Mouse (Mus musculus): ENCODE data around the gene Wipf2.

Gene Wipf2

DNA sequence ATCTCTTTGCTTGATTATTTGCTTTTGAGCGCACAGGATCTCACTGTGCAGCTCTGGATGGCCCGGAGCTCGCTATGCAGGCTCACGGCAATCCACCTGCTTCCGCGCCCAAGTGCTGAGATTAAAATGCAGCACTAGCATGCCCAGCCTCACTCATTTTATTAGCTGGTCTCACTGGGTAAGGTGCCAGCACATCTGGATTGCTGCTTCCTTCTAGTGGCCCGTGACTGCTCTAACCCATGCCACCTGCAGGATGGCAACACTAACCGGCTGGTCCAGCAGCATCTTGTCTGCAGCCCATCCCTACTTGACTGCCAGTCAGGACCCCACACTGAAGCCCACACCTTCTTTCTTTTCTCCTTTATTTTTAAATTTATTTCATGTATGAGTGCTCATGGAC, 9.3 kb upstream of the Wipf2 start:
- in situ Hi-C loops (cut with MboI): no loop called here

DNA sequence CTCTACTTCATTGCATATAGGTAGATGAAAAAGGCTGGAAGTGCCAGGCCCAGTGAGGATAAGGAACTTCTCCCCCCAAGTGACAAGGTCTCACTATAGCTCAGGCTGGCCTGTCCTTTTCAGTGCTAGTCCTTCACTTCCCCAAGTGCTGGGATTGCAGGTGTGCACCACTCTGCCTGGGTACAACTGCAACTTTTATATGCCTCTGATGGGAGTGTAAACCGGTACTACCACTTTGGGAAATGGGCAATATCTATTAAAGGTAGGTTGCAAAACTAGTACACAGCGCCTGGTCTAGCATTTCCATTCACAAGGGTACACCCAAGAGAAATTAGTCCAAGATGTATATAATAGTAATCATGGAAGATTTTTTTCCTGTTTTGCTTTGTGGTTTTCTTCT, 8.8 kb upstream of the Wipf2 start:
- in situ Hi-C loops (cut with MboI): no loop called here

DNA sequence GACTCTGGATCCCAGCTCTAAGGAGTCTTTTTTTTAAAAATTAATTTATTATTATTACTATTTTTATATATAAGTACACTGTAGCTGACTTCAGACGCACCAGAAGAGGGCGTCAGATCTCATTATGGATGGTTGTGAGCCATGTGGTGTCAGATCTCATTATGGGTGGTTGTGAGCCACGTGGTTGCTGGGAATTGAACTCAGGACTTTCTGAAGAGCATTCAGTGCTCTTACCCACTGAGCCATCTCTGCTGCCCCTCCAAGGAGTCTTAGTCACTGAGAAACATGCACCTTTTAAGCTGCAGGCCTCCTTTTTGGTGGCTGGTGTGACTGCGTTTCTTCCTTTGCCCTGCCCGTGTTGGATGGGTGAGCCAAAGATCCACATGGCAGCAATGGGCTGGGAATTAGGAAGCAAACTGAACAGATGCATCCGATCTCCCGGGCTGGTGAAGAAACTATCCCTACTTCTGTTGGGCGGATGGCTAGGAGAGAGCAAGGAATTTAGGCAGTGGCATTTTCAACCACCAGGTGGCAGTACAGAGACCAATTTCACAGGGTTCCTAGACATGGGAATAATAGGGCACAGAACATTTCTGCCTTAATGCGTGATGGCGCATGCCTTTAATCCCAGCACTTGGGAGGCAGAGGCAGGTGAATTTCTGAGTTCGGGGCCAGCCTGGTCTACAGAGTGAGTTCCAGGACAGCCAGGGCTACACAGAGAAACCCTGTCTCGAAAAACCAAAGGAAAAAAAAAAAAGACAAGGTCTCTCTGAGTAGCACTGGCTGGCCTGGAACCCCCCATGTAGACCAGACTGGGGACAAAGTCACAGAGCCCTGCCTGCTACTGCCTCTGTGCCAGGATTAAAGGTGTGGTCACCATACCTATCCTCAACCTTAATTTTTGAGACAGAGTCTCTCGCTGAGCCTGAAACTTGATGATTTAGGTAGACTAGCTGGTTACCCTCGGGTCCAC, 4.4 kb upstream of the Wipf2 start:
- in situ Hi-C loops (cut with MboI): no loop called here

DNA sequence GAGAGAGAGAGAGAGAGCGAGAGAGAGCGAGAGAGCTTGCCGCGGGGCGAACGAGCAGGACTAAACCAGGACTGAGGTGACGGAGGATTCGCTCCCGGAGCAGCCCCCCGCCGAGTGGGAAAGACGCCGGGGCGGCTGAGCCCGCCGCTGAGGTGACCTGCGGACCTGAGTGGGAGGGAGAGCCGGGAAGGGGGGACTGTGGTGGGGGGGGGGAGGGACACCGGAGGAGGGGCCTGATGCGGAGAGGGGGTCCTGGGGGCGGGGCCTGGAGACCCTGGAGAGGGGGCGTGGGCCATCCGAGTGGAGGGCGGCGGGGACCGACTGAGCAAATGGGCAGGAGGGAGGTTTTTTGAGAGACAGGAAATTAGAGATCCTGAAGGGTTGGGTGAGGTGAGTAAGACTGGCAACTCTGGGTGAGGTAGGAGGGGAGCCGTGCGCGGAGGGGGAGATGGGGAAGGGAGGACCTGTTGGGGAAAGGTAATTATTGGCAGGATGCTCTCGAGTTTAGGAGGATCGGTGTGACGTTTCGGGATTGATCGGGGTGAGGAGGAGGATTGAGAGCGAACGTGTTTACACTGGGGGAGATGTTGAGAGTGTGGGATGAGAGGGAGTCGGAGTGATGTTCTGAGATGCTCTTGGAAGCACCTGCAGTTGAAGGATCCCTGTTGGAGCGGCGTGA, 452 bp downstream of the Wipf2 start:
- in situ Hi-C loops (cut with MboI): loop anchor here (5.0 kb wide), 1 partner anchor 48 kb away; no protein-coding TSS in a partner anchor

DNA sequence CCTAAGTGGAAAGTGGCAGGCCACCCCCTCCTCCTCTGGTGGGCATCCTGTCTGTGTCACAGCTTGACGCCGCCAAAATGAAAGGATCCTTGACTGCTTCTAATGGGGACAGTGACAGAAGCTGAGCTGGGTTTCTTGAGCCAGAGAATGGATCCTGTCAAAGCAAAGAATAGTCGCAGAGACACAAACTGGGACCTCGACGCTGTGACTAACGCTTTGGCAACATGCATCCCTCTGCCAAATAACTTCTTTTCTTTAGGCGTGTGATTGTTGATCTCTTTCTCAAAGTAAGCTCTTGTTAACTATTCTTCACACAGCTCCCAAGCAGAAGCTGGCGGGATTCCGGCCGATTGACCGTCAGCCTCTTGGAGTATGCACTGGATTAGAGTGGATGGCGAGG, 3.9 kb downstream of the Wipf2 start:
- in situ Hi-C loops (cut with MboI): no loop called here

DNA sequence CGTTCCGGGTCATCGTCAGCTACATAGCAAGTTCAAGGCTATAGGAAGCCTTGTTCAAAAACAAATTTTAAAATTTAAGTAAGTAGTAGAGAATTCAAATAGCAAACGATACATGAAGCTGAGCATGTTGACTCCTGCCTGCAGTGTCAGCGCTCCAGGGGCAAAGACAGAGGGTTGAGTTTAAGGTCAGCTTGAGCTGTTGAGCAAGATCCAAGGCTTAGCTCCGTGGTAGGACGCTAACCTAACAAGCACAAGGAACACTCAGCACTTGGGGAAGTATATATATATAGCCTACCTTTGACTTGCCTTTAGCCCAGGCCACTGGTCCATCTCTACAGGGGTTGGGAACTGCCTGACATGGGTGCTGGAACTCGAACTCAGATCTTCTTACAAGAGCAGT, 6.5 kb downstream of the Wipf2 start:
- in situ Hi-C loops (cut with MboI): no loop called here

DNA sequence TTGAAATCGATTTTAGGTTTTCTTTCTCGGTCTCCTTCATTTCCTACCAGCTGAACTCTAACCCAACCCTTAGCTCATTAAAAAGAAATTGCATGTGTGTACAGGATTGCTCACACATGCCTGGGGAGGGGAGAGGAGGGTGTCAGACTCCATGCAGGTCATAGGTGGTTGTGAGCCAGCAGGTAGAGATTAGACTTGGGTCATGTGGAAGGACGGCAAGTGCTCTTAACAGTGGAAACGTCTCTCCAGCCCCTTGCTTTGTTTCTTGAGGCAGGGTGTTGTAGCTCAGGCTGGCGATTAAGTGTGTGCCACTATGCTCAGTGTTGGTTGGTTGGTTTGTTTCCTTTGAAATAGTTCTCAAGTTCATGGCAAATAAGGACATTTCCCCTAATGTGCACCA, 7.4 kb downstream of the Wipf2 start:
- in situ Hi-C loops (cut with MboI): no loop called here

DNA sequence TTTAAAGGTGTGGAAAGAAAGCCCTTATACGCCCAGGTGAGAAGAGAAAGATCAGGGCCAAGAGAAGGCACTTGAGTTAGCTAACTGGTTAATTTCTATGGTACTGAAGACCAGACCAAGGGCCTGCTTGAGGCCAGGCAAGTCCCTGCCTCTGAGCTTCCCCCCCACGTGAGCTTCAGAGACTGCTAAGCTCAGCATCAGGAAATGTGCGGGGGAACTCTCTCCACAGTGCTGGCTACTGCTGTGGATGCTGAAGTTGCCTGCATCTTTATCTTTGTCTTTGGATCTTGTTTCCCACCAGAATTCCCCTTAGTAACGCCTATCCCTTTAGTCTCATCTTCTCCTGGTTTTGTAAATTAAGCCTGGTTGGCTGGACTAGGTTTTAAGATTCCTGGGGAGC, 8.0 kb downstream of the Wipf2 start:
- in situ Hi-C loops (cut with MboI): no loop called here

DNA sequence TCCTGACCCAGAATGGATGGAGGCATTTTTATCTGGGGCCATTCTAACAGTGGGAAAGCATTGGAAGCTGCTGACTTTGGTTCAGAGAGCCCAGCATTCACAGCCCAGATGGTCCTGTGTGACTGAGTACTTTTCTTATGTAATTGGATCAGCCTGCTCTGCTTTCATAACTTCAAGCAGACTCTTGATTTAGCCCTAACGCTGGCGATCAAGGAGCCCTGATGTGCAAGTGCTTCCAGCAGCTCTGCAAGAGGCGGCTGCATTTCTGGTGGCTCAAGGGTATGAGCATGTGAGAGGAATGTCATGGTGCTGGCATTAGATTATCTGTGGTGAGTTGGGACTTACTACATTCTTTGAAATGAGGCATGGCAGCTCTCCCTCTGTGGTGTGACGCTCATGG, 8.6 kb downstream of the Wipf2 start:
- in situ Hi-C loops (cut with MboI): no loop called here

DNA sequence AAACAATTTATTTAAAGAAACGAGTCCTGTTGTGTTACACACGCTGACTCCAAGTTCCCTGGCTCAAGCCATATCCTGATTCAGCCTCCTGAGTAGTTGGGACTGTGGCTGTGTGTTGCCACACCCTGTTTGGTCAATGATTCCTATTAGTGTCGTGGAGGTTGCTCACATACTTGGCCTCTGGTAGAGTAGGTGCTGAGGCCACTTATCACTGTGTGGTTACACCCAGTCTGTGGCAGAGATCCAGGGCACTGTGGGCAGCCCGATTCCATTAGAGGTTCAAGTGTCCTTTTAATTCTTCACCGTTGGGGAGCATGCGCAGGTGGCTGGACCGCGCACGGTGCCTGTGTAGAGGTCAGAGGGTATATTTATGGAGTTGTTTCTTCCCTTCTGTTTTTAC, 10.5 kb downstream of the Wipf2 start:
- in situ Hi-C loops (cut with MboI): no loop called here

DNA sequence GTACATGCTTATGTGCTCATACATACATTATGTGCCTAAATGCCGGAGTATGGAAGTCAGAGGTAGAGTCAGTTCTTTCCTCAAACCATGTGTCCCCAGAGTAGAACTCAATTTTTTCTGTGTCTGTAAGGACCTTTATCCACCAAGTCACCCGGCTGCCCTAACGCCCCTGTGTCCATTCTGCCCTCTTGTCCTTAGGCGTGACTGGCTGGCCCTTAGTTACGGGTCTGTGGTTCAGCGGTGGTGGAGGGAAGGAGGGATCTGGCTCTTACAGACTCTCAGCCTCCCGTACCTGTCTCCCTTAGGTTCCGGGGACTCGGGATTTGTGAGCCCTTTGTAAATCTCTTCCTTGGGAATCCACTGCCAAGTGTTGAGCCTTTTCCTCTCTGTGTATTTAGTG, 13.6 kb downstream of the Wipf2 start:
- in situ Hi-C loops (cut with MboI): no loop called here

DNA sequence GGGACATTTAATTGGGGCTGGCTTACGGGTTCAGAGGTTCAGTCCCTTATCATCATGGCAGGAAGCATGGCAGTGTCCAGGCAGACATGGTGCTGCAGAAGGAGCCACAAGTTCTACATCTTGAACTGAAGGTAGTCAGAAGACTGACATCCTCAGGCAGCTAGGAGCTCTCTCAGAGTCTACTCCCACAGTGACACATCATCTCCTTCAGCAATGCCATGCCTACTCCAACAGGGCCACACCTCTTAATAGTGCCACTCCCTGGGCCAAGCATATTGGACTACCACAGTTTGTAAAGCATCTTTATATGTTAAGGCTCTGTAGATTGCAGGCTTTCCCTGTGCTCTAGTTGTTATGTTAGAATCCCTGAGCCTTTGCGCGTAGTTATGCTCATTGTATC, 24.3 kb downstream of the Wipf2 start:
- in situ Hi-C loops (cut with MboI): no loop called here

DNA sequence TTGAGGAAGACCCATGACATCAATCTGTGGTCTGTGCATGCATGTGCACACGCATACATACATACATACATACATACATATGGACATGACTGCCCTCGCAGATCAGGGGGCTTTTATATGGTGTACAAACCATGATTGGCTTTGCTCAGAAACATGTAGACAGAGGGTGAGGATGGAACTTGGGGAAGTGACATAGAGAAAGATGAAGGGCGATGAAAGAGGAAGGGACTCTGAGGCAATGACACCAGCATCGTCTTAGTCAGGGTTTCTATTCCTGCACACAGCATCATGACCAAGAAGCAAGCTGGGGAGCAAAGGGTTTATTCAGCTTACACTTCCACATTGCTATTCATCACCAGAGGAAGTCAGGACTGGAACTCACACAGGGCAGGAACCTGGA, 25.6 kb downstream of the Wipf2 start:
- in situ Hi-C loops (cut with MboI): no loop called here

DNA sequence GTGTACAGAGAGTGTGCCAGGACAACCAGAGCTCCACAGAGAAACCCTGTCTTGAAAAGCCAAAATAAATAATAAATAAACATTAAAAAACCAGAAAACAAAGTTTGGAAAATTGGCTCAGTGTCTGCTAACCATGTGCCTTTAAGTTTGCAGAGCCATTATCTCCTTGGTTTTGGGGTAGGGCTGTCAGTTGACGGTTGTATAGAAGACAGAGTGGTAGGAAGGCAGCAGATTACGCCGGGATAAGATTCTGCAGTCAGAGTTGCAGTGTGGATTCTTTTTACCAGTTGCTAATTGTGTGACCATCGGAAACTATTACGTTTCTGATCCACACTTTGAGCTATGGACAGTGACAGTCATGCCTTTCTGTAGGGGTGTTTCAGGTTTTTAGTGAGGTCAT, 26.5 kb downstream of the Wipf2 start:
- in situ Hi-C loops (cut with MboI): no loop called here

DNA sequence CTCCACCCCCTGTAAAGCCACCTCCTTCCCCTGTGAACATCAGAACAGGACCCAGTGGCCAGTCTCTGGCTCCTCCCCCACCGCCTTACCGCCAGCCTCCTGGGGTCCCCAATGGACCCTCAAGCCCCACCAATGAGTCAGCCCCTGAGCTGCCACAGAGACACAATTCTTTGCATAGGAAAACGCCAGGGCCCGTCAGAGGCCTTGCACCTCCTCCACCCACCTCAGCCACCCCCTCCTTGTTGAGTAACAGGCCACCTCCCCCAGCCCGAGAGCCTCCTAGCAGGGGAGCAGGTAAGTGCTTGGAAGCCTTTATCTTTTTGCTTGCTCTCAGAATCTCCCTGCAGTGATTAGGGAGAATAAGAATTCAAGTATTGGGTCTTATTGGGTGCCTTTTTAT, 29.0 kb downstream of the Wipf2 start:
- in situ Hi-C loops (cut with MboI): no loop called here

DNA sequence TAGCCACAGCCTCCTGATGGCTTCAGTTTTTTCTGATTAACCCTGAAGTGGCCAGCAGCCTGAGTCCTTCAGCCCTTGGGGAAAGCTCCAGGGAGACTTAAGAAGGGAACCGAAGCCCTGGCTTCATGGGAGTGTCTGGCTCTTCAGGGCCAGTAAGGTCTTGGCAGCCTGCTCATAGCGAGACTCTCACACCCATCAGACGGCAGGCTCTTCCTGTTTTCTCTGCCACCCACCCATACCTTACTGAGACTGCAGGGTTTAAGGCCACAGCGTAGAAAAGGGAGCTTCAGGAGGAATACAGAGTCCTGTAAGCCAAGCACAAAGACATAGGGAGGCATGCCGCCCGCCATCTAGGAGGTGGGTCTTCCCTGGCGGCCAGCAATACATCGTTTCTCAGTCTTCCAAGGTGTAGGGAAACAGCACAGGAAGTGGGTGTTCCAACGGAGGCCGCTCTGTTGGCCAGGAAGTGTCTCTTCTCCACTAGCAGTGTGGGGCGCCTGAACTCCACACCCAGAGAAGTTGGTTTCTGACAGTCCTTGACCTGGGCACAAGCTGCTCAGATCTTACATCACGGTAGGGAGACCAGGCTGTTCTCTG, 37.2 kb downstream of the Wipf2 start:
- in situ Hi-C loops (cut with MboI): no loop called here

DNA sequence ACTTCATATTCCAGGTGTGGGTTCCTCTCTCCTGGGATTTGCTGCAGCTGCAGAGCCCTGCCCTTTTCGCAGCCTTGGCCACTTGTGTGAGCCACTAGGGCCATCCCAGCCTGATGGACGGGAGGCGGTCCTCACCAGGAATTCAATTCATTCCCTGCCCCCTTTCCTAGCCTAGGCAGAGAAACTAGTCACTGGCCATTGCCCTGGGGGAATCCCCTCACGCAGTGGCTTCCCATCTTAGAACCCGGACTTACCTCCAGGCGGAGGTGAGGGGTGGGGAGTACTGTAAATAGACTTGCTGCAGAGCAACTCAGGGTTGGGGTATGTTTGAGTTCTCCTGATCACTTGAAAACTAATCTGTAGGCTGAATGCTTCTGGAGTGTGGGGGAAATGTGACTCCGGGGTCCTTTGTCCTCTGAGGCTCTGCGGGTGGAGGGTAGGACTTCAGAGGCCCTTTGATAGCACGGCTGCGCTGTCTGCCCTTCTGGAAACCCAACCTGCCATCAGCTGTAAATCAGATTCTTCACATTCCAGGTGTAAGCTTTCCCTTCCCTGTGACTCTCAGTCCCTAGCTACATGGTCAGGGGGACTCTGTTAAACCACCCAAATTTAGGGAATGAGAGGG, 39.3 kb downstream of the Wipf2 start:
- in situ Hi-C loops (cut with MboI): no loop called here

DNA sequence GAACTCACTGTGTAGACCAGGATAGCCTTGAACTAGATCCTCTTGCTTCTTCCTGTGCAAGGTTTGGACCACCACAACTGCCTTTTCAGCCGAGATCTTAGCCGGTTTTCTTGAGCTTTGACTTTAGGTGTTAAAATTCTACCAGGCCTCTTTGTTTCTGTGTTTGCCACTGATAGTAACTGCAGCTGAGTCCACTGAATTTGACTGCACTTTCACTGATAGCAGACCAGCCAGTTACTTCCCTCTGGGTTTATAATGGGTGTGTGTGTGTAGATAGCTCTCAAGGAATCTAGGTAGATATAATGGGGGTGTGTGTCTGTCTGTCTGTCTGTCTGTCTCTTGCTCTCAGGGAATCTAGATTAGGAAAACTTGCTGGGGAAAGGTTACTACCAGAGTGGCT, 41.1 kb downstream of the Wipf2 start:
- in situ Hi-C loops (cut with MboI): no loop called here

DNA sequence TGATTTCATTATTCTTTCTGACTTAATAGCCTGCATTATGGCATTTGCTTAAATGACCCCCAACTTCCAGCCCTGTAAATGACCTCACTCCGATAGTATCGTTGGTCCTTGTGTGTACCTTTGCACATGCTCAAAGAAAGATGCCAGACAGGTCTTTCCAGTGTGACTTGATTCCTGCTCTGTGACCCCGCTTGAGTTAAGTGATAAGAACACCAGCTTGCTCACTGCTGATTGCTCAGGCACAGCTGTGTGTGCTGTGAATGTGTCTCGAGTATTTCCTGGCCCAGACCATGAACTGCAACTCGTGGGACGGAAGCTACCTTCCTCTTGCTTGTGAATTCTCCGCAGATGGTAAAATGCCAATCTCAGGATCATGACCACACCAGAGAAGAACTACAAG, 41.6 kb downstream of the Wipf2 start:
- in situ Hi-C loops (cut with MboI): no loop called here

DNA sequence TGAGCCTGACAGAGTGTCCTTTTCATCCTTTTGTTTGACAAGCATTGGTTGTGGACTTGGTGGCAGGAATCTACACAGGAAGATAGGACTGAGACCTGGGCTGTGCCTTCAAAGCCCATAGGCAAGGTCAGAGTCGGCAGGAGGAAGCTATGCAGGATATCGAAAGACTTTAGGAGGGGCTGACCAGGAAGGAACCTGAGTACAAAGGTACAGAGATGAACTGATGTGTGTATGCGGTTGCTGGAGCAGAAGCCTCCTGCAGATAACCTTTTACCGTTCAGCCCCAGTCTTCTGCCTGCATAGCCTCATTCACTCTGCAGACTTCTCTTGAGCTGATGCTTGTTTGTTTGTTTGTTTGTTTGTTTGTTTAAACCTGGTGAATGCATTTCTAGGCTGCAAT, 42.1 kb downstream of the Wipf2 start:
- in situ Hi-C loops (cut with MboI): no loop called here

DNA sequence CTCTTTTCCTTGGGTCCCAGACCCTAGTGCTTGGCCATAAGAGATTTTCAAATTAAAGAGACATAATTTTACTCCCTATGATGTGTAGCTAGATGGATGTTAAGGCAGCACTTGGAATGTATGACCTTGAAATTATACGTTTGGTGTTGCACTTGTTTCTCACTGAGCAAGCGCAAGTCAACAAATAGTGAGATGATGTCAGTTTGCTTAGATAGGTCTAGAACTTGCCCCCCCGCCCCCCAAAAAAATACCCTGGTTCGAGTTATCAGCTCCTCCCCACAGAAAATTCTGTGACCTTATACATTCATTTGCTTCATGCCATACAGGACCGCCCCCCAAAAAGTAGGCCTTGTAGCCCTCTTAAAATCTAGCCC, 43.6 kb downstream of the Wipf2 start:
- in situ Hi-C loops (cut with MboI): no loop called here

DNA sequence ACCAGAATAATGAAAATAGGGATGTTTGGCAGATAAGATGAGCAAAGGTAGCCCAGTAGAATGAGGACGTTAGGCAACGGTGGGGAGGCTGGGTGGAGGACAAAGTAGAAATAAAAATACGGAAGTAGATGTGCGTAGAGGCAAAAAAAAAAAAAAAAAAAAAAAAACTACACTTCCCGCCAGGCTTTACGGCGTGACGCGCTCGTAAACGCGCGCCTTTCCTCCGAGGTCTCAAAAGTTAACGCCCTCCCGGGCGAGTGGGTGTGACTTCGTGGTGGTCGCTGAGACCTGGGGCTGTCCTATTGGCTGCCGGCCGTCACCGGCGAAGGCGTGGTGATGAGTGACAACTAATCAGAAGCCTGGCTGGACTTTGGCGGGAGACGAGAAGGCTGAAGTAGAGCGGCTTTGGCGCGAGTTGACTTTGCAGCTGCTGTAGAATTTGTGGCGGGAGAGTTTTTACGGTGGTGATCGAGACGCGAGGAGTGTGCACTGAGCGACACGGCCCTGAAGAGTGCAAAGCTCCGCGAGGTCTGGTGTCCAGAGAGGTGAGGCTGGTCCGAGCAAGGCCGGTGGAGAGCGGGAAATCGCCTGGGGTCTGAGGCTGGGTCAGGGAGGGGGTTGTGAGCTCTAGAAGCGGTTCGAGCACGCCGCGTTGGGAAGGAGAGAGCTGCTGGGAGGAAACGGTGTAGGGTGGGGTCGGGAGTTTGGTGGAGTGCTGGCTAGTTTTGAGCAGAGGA, 44.2 kb downstream of the Wipf2 start, which contains the start of gene Cdc6:
Gene Cdc6 (plus strand): TSS at position 365 of the 737 bp plus-strand sequence.
- in situ Hi-C loops (cut with MboI): no loop called here
